Mouse (Mus musculus): ENCODE data around the gene March7.

GRCm38 (mm10) chr2:60288606-60289005 lies 78.9 kb downstream of the March7 start:
- TF ChIP-seq CTCF (conservative IDR thresholded peaks at IDR 0.05; ENCODE audit: insufficient read depth, insufficient read length, low read depth, low read length): no peak
- TF ChIP-seq POLR2A (IDR thresholded peaks at IDR 0.05; ENCODE audit: low read depth, low read length): no peak
